Mouse (Mus musculus) MEL (cell line): ENCODE measurements at regions not wholly inside any gene's neighbourhood (a gene's known extent, or its start where the extent isn't known, plus 50 kb on each side); places are given as distances from the start of the nearest gene placed in this dataset.

Experiments used
- BHLHE40 ChIP-seq: IDR thresholded peaks from 2 replicates; pipeline ENCODE4 v1.6.1; 2012; ENCODE audit warnings: low read depth, mild to moderate bottlenecking, inconsistent platforms, low read length, improper control_type of control experiment, borderline replicate concordance
- CTCF ChIP-seq, 3 experiments: IDR thresholded peaks in 2 of 3; conservative IDR thresholded peaks in 1 of 3; 2 replicates each; pipeline ENCODE4 v1.5.1; 2011 to 2012; ENCODE audit warnings: low read length in 3 of 3, low read depth in 2 of 3, mild to moderate bottlenecking in 2 of 3, improper control_type of control experiment in 1 of 3, inconsistent platforms in 1 of 3, mixed read lengths in 1 of 3, moderate library complexity in 1 of 3; ENCODE audit not compliant: control insufficient read depth in 1 of 3, insufficient read depth in 1 of 3, poor library complexity in 1 of 3, severe bottlenecking in 1 of 3
- EP300 ChIP-seq, 2 experiments: IDR thresholded peaks; 2 replicates each; pipeline ENCODE4 v1.6.1; 2011; ENCODE audit warnings: improper control_type of control experiment in 2 of 2, low read length in 2 of 2, low read depth in 1 of 2, mild to moderate bottlenecking in 1 of 2
- JUND ChIP-seq: IDR thresholded peaks from 2 replicates; pipeline ENCODE4 v1.6.1; 2011; ENCODE audit warnings: low read depth, mild to moderate bottlenecking, improper control_type of control experiment, low read length
- MAZ ChIP-seq: IDR thresholded peaks from 2 replicates; pipeline ENCODE4 v1.6.1; 2012; ENCODE audit warnings: low read depth, mild to moderate bottlenecking, inconsistent platforms, low read length, improper control_type of control experiment
- MEF2A ChIP-seq: IDR thresholded peaks from 2 replicates; pipeline ENCODE4 v1.6.1; 2014; ENCODE audit warnings: low read depth, mild to moderate bottlenecking, inconsistent platforms, low read length, improper control_type of control experiment; ENCODE audit not compliant: poor library complexity, insufficient replicate concordance, severe bottlenecking; ENCODE audit errors: extremely low read depth
- MYC ChIP-seq: IDR thresholded peaks from 2 replicates; pipeline ENCODE4 v1.6.1; 2011; ENCODE audit warnings: low read depth, mild to moderate bottlenecking, low read length, improper control_type of control experiment, moderate library complexity
- POLR2A ChIP-seq, 2 experiments: IDR thresholded peaks; 2 replicates each; pipeline ENCODE4 v1.6.1; 2011 to 2012; ENCODE audit warnings: low read length in 2 of 2, mild to moderate bottlenecking in 2 of 2, control low read depth in 1 of 2, improper control_type of control experiment in 1 of 2, low read depth in 1 of 2, moderate library complexity in 1 of 2; ENCODE audit not compliant: control insufficient read depth in 1 of 2, insufficient read depth in 1 of 2, poor library complexity in 1 of 2
- POLR2AphosphoS2 ChIP-seq: IDR thresholded peaks from 2 replicates; pipeline ENCODE4 v1.6.1; 2011; ENCODE audit warnings: low read length, improper control_type of control experiment
- POLR2AphosphoS5 ChIP-seq: IDR thresholded peaks from 2 replicates; pipeline ENCODE4 v1.6.1; 2012; ENCODE audit warnings: low read depth, borderline replicate concordance, mild to moderate bottlenecking, inconsistent platforms, low read length, moderate library complexity, mixed read lengths
- USF1 ChIP-seq: IDR thresholded peaks from 2 replicates; pipeline ENCODE4 v1.6.1; 2014; ENCODE audit warnings: low read depth, mild to moderate bottlenecking, inconsistent platforms, low read length, improper control_type of control experiment, moderate library complexity

GRCm38 (mm10) chr11:114402556-114403320 lies 265.6 kb upstream of the Rpl38 start:
- 0 out of 6 replicates have a peak, but pooled peaks of 1 of the 3 experiments have one; percentile 7 for TF ChIP-seq CTCF (IDR thresholded peaks at IDR 0.05 in 2 of 3, conservative IDR thresholded peaks at IDR 0.05 in 1 of 3; ENCODE audit: control insufficient read depth in 1 of 3, insufficient read depth in 1 of 3, low read depth in 2 of 3, low read length in 3 of 3, poor library complexity in 1 of 3, severe bottlenecking in 1 of 3)
- TF ChIP-seq BHLHE40: no peak
- TF ChIP-seq POLR2AphosphoS2: no peak
- TF ChIP-seq JUND: no peak
- TF ChIP-seq MAZ: no peak
- no peak for TF ChIP-seq POLR2A (IDR thresholded peaks at IDR 0.05; ENCODE audit: control insufficient read depth in 1 of 2, insufficient read depth in 1 of 2, low read depth in 1 of 2, low read length in 2 of 2, poor library complexity in 1 of 2)
- no peak for TF ChIP-seq MEF2A
- TF ChIP-seq POLR2AphosphoS5: no peak
- TF ChIP-seq USF1: no peak
- no peak for TF ChIP-seq EP300 (IDR thresholded peaks at IDR 0.05; ENCODE audit: low read depth in 1 of 2, low read length in 2 of 2)
- no peak for TF ChIP-seq MYC
